Mouse (Mus musculus): ENCODE results near the gene Apol9b. TPM values are rescaled to one million over a fixed set of nuclear protein-coding genes. Genes with fewer than 3 reads are reported as not detected.

Apol9b gene
- total RNA-seq, 2 experiments from 2014 or later: 0.37 TPM; not detected in 1

DNA sequence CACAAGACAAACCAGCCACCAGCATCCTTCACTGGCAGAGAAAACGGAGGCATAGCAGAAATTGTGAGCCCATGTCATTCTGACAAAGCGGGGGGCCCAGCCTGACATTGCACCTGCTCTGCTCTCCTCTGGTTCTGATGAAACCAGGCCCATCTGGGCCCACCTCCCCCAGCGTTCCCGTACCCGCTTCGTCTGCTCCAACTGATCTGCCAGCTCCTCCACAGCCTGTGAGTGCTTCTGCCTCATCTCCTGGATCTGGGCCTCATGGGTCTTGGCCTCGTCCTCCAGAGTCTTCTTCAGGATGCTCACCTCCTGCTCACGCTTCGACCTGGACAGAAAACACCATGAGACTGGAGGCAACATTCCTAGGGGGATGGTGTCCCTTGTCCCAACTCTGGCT lies 42.1 kb downstream of the Apol9b start:
- intact Hi-C loops (cut with DNase I): no loop called here
- no peak for DNase-seq (ENCODE audit: low spot score in 2 of 2)

DNA sequence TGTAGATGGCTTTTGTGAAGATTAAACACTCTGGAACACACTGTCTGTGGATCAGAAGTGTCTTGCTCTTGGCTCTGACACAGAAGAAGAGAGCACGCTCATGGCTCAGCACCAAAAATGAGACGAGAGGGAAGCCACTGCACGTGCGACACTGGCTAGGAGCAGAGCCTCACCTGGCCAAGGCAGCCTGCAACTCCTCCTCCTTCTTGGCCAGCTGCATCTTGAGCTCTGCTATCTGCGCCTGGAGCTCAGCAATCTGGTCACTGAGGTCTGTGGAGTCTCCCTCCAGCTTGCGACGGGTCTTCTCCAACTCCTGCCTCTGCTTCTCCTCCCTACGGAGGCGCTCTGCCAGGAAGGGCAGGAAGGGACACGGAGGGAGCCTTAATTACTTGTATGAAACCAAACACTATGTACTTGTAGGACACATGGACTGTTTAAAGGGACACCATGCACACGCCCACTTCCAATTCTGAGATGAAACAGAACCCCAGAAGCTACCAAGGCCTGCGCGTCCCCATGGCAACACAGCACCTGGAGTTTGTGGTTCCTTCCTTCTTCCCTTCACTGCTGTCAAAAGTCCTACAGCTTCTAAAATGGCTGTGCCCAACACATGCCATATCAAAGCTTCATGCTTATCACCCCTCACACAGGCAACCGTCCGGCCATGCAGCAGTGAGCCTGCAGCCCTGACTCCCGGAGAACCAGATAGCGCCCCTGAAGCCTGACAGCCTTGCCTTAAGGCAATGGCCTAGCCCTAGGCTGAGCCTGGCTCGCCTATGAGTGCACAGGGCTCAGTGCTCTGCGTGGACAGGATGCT lies 44.5 kb downstream of the Apol9b start:
- DNase-seq (ENCODE audit: low spot score in 2 of 2): no peak
- intact Hi-C loops (cut with DNase I): no loop called here

DNA sequence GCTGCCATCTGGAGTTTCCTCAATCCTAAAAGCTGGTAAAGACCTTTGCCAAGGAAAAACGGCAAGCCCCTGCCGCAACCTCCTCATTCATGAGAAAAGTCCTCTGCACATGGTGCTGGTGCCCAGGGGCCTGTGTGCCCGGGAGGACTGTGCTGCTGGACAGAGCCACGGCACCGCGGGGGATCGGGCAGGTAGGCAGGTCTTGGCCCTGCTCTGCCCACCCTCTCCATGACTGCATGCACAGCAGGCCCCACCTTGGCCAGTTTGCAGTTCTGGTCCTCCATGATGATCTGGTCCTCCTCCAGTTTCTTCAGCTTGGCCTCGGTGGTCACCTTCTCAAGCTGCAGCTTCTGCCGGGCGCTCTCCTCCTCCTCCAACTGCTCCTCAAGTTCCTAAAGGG lies 45.5 kb downstream of the Apol9b start:
- no peak for DNase-seq (ENCODE audit: low spot score in 2 of 2)
- intact Hi-C loops (cut with DNase I): no loop called here

DNA sequence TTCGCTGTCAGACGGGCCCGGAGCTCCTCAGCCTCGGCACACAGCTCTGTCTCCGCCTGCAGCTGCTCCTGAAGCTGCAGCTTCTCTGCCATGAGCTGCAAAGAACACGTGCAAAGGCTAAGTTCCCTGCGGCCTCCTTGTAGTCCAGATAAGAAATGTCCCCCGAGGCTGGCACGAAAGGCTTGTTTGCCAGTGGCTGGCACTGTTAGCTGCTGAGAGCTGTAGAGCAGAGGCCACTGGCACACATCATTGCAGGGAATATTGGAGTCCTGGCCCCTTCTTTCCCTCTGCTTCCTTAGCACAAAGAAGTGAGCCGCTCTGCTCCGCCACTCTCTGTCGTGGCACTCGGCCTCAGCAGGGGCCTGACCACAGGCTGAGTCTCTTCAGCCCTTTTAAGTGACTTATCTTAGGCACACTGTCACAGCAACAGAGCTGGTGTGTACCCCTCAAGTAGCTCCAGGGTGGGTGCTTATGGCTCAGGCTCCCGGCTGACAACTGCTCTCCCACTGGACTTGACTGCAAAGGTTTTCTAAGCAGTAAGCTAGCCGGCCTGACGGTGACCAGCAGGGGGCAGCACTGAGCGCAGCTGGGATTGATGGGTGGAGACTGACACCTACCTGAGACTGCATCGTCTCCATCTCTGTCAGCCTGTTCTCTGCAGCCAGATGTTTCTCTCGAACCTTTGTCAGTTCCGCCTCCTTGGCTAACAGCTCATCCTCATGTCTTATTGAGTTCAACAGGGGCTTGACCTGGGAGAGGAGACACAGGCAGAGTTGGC lies 46.5 kb downstream of the Apol9b start:
- DNase-seq (ENCODE audit: low spot score in 2 of 2): peak; percentile 66 to 81
- intact Hi-C loops (cut with DNase I): no loop called here

DNA sequence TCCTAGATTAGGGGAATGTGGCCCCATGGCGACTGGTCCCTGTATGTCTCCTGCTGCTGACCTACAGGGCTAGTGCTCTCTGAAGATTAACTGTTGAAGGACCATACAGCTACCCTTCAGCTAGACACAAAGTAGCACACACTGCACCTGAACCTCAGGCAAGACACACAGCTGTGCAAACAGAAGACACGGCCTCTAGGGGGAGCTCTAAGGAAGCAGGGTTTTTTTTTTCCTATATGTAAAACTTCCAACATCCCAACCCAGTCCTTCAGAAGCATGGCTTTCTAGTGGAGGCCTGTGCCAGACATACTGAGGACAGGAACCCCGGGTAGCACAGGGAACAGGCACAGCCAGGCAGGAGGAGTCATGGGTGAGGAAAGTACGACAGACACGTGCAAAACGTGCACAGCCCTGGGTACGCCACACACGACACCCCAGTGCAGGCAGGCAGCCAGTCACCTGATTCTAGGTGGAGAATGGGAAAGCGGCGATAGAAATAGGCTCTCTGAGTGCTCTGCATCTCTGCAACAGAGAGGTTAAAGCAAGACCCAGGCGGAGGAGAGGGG lies 53.7 kb downstream of the Apol9b start:
- intact Hi-C loops (cut with DNase I): loop anchor here (5.0 kb wide), 2 partner anchors 60 to 135 kb away; partner anchors contain the start of gene Myh9
- peak in 1 of 2 experiments; percentile 47 for DNase-seq (ENCODE audit: low spot score in 2 of 2)

DNA sequence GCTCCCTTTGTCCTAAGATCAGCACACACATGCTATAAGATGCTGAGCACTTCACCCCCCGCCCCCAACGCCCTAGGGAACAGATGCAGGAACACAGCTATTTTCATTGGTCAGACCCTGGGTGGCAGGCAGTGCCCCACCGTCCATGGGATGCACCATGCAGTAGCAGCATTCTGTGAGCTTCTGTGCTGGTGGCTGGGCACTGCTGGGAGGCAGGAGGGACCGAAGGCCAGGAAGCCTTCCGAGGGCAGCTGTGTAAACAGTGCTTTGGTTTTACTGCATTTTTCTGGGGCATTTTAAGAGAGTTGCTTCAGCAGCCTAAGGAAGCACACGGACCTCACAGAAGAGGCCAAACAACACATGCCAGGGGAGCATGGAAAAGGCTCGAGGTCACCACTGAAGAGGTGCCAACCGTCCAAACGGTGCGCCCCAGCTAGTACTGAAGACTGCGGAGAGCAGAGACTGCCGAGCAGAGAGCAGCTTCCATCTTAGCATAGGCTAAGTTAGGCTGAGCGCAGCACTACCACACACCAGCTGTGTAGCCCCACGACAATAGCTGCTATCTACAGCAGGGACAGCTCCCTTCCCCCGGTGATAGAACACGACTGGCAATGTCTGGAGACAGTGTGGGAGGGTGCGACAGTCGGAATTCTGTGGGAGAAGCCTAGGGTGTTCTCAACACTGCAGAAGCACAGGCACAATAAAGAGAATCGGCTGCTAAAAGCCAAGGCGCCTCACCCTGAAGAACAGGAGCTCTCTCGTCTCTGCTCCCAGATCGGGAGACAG lies 55.4 kb downstream of the Apol9b start:
- intact Hi-C loops (cut with DNase I): loop anchor here (5.0 kb wide), 2 partner anchors 58 to 133 kb away; partner anchors contain the start of gene Myh9
- DNase-seq (ENCODE audit: low spot score in 2 of 2): peak; percentile 81 to 90

DNA sequence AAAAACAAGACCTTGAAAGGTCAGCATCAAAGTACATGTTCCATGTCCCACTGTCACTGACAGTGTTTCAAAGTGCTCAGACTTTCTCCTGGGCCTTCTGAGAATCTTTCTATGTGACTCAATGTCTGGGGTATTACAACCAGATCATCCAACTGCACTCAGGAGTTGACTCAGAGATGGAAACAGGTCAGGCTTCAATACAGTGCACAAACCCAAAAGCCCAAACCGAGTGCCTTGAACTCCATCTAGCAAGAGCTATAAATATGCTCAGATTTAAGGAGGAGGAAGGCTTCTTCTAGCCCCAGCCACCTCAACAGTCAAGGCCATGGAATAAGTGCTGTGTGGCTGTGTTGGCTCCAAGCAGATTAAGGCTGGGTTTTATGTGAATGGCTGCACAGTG lies 57.0 kb downstream of the Apol9b start:
- intact Hi-C loops (cut with DNase I): no loop called here
- no peak for DNase-seq (ENCODE audit: low spot score in 2 of 2)

Other genes starting within 250 kb of the Apol9b start
- not detected for gene Apol11a, start 220.8 kb upstream of the Apol9b start, total RNA-seq (2021)
- gene Apol7c, start 195.7 kb upstream of the Apol9b start, total RNA-seq (2021): not detected
- gene 1700025B11Rik, start 167.1 kb upstream of the Apol9b start, total RNA-seq (2021): not detected
- not detected for gene Apol10b, start 132.9 kb upstream of the Apol9b start, total RNA-seq (2021)
- not detected for gene Gm36245, start 129.8 kb upstream of the Apol9b start, total RNA-seq (2021)
- gene Apol11b, start 85.8 kb upstream of the Apol9b start, total RNA-seq (2021): not detected
- gene Apol7e, start 30.2 kb upstream of the Apol9b start, total RNA-seq (2021): under 1 TPM; 0.30 to 0.31 TPM
- gene Apol8, start 28.0 kb downstream of the Apol9b start, total RNA-seq (2021): 1 to 10 TPM; 1.3 to 3.2 TPM
- gene Myh9, start 113.1 kb downstream of the Apol9b start, total RNA-seq (2021): 10 to 100 TPM; 70.3 to 73.8 TPM
- gene Txn2, start 200.0 kb downstream of the Apol9b start, total RNA-seq (2021): 100 to 1,000 TPM; 121 to 124 TPM
- 10 to 100 TPM; 13.2 to 13.7 TPM for gene Foxred2, start 227.7 kb downstream of the Apol9b start, total RNA-seq (2021)
- 100 to 1,000 TPM; 101 to 117 TPM for gene Eif3d, start 241.8 kb downstream of the Apol9b start, total RNA-seq (2021)